Mouse (Mus musculus): Measurements from ENCODE around the gene Ttc27. TPM values are rescaled to one million over a fixed set of nuclear protein-coding genes. Genes with fewer than 3 reads are reported as not detected.

The Ttc27 gene
- total RNA-seq, 2 experiments from 2014 or later = 12.0 to 12.4 TPM

- DNase-seq (ENCODE audit: low spot score) = no peak
Measured at GRCm38 (mm10) chr17:74752906-74753627, 35.5 kb downstream of the Ttc27 start.

- no peak for DNase-seq (ENCODE audit: low spot score)
Measured at GRCm38 (mm10) chr17:74753628-74754104, 36.1 kb downstream of the Ttc27 start.

GRCm38 (mm10) chr17:74754369-74755118, 37.0 kb downstream of the Ttc27 start:
- no peak for DNase-seq (ENCODE audit: low spot score)

GRCm38 (mm10) chr17:74769390-74769811, 51.9 kb downstream of the Ttc27 start:
- DNase-seq (ENCODE audit: low spot score) = no peak

GRCm38 (mm10) chr17:74772364-74772763, 54.8 kb downstream of the Ttc27 start:
- DNase-seq (ENCODE audit: low spot score) = no peak

- no peak for DNase-seq (ENCODE audit: low spot score)
Measured at GRCm38 (mm10) chr17:74773556-74773955, 56.0 kb downstream of the Ttc27 start.

- no peak for DNase-seq (ENCODE audit: low spot score)
Measured at GRCm38 (mm10) chr17:74780133-74780532, 62.6 kb downstream of the Ttc27 start.

- no peak for DNase-seq (ENCODE audit: low spot score)
Measured at GRCm38 (mm10) chr17:74780627-74781026, 63.1 kb downstream of the Ttc27 start.

GRCm38 (mm10) chr17:74781911-74782310, 64.4 kb downstream of the Ttc27 start:
- DNase-seq (ENCODE audit: low spot score) = no peak

GRCm38 (mm10) chr17:74785586-74785985, 68.1 kb downstream of the Ttc27 start:
- no peak for DNase-seq (ENCODE audit: low spot score)

GRCm38 (mm10) chr17:74786198-74786734, 68.7 kb downstream of the Ttc27 start:
- no peak for DNase-seq (ENCODE audit: low spot score)

GRCm38 (mm10) chr17:74796023-74796699, 78.6 kb downstream of the Ttc27 start:
- no peak for DNase-seq (ENCODE audit: low spot score)

GRCm38 (mm10) chr17:74799865-74800264, 82.3 kb downstream of the Ttc27 start:
- no peak for DNase-seq (ENCODE audit: low spot score)

GRCm38 (mm10) chr17:74802765-74803164, 85.2 kb downstream of the Ttc27 start:
- DNase-seq (ENCODE audit: low spot score) = no peak

GRCm38 (mm10) chr17:74803835-74804234, 86.3 kb downstream of the Ttc27 start:
- DNase-seq (ENCODE audit: low spot score) = no peak

GRCm38 (mm10) chr17:74804321-74804930, 86.9 kb downstream of the Ttc27 start:
- no peak for DNase-seq (ENCODE audit: low spot score)

- no peak for DNase-seq (ENCODE audit: low spot score)
Measured at GRCm38 (mm10) chr17:74807509-74808248, 90.1 kb downstream of the Ttc27 start.

GRCm38 (mm10) chr17:74808330-74808729, 90.8 kb downstream of the Ttc27 start:
- no peak for DNase-seq (ENCODE audit: low spot score)

GRCm38 (mm10) chr17:74808901-74809300, 91.4 kb downstream of the Ttc27 start:
- no peak for DNase-seq (ENCODE audit: low spot score)

GRCm38 (mm10) chr17:74810892-74811625, 93.5 kb downstream of the Ttc27 start:
- peak; percentile 54 for DNase-seq (ENCODE audit: low spot score)
